Mouse (Mus musculus): ENCODE measurements at regions not wholly inside any gene's neighbourhood (a gene's known extent, or its start where the extent isn't known, plus 50 kb on each side); places are given as distances from the start of the nearest gene placed in this dataset.

DNA sequence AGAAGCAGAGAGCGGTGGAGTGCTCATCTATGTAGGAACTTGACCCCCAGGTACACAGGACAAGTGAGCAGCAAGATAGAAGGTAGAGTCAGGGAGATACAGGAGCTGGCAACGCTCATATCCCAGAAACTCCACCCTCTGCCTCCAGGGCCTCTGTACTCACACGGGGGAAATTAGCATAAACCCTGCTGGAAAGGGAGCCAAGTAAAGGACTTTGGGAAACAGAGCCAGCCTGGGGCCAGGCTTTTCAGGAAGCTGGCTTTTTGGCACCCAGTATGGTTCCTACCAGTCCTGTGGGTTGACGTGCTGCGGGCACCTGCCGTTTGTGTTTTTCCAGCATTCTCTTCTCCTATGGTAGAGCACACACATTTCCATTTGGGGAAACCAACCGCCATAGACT, 128.2 kb upstream of the Hmga2 start:
- TF ChIP-seq POLR2A (IDR thresholded peaks at IDR 0.05; ENCODE audit: borderline replicate concordance, extremely low read depth, insufficient read depth, insufficient read length, poor library complexity, severe bottlenecking) (no peak), CTCF (IDR thresholded peaks at IDR 0.05; ENCODE audit: borderline replicate concordance, extremely low read depth, insufficient read depth, insufficient read length) (no peak)
- DNase-seq (ENCODE audit: low read depth) = peak; percentile 74

DNA sequence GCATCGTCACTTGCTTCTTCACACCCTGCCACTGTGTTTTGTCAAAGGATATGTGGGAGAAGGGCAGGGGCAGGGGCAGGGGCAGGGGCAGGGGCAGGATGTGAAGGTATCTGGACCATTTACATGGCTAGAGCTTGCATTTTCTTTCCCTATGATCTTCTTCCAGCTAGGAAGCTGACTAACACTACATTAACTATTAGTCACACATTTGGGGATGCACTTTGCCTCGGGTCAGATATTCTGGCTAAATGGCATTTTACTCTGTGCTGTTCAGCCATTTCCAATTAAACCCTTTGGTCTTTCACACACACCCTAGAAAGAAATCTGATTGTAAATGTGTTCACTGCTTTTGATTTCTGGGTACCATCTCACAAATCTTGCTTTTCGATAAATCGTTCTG, 126.9 kb upstream of the Hmga2 start:
- no peak for DNase-seq (ENCODE audit: low read depth)
- TF ChIP-seq CTCF (IDR thresholded peaks at IDR 0.05; ENCODE audit: borderline replicate concordance, extremely low read depth, insufficient read depth, insufficient read length) (no peak), POLR2A (IDR thresholded peaks at IDR 0.05; ENCODE audit: borderline replicate concordance, extremely low read depth, insufficient read depth, insufficient read length, poor library complexity, severe bottlenecking) (no peak)

DNA sequence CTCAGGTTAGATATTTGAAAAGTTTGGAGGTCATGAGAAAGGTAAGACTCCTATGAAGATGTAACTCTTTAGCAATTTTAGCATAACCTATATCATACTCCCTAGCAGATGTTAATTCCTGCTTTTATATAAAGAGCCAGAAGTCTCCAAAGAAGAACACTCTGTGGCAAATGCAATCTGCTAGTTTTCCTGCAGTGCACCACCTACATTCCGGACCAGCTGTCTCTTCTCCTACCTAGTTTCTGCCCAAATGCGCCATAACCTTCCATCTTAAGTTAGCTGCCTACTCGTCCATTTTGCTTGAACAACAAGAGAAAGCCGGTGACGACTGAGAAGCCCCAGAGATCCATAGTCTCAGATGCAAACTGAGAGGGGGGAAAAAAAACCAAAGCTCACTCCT, 124.5 kb upstream of the Hmga2 start:
- no peak for DNase-seq (ENCODE audit: low read depth)
- TF ChIP-seq POLR2A (IDR thresholded peaks at IDR 0.05; ENCODE audit: borderline replicate concordance, extremely low read depth, insufficient read depth, insufficient read length, poor library complexity, severe bottlenecking) = no peak
- no peak for TF ChIP-seq CTCF (IDR thresholded peaks at IDR 0.05; ENCODE audit: borderline replicate concordance, extremely low read depth, insufficient read depth, insufficient read length)

DNA sequence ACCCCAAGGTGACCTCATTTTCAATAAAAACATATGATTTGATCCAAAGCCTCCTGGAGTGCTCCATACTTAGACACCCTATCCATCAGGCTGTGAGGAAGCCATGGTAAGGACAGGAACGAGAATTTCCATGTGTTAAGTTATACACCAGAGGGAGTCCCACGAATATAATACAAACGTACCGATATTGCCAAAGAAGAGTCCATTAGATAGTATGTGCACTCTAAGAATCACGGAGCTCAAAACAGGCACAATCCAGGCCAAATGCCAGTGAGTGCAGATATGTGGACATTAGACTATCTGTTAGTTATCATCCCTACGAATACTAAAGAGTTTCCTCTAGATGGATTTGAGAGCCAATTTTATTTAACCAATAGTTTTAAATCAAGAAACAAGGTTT, 123.3 kb upstream of the Hmga2 start:
- TF ChIP-seq POLR2A (IDR thresholded peaks at IDR 0.05; ENCODE audit: borderline replicate concordance, extremely low read depth, insufficient read depth, insufficient read length, poor library complexity, severe bottlenecking) (no peak), CTCF (IDR thresholded peaks at IDR 0.05; ENCODE audit: borderline replicate concordance, extremely low read depth, insufficient read depth, insufficient read length) (no peak)
- DNase-seq (ENCODE audit: low read depth) = no peak

DNA sequence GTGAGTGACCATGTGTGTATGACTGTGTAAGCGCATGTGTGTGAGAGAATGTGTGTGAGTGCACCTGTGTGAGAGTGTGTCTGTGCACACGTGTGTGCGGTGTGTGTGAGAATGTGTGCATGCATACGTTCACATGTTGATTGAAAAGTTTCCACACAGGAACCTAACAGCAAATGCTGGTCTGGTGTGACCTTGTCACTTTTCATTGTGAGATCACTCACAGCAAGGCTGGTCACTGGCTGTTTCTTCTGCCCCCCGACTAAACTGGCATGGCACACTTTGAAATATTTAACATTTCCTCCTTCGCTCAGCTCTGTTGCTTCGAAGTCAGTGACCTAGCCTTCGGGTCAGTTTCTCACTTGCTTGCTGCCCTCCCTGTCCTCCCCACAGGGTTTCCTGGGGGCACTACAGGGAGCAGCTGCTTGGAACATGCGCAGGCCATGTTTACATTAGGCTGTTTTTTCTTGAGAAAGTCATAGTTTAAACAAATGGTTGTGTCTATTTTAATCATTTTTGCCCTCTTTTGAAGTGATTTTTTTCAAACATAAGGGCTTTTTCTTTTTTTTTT, 121.1 kb upstream of the Hmga2 start:
- no peak for DNase-seq (ENCODE audit: low read depth)
- TF ChIP-seq CTCF (IDR thresholded peaks at IDR 0.05; ENCODE audit: borderline replicate concordance, extremely low read depth, insufficient read depth, insufficient read length) (no peak), POLR2A (IDR thresholded peaks at IDR 0.05; ENCODE audit: borderline replicate concordance, extremely low read depth, insufficient read depth, insufficient read length, poor library complexity, severe bottlenecking) (no peak)

DNA sequence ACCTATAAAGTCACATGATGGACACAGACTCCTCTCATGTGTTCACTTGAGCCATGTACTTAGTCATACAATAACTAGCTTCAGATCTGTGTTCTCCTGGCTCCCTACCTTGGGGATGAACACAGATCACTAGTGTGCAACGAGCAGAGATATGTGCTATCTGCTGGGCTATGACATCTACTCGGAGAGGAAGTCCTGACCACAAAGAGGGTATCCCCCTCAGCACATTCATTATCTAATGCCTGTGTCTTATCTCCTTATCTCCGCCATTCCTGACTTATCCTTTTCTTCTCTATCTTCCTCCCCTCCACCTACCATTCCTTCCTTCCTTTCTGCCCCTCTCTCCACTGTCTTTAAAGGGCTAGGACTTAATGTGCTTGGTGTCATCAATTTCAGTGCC, 118.9 kb upstream of the Hmga2 start:
- no peak for TF ChIP-seq POLR2A (IDR thresholded peaks at IDR 0.05; ENCODE audit: borderline replicate concordance, extremely low read depth, insufficient read depth, insufficient read length, poor library complexity, severe bottlenecking)
- no peak for TF ChIP-seq CTCF (IDR thresholded peaks at IDR 0.05; ENCODE audit: borderline replicate concordance, extremely low read depth, insufficient read depth, insufficient read length)
- DNase-seq (ENCODE audit: low read depth) = no peak

DNA sequence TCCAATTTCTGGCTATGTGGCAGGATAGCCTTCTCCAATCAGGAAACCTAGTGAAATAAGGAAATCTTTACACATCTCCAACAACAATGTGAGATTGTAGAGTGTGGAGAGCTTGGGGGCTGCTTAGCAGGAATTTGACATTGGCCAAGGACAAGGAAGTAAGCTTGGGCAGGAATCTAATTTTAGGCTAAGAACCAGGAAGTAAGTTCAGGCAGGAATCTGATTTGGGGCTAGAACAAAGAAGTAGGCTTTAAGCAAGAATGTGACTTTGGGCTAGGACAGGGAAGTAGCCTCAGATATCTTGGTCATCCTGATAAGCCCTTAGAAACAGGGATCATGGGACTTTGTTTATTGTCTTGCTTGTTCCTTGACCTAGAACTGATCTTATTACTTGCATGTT, 117.6 kb upstream of the Hmga2 start:
- no peak for TF ChIP-seq CTCF (IDR thresholded peaks at IDR 0.05; ENCODE audit: borderline replicate concordance, extremely low read depth, insufficient read depth, insufficient read length)
- no peak for TF ChIP-seq POLR2A (IDR thresholded peaks at IDR 0.05; ENCODE audit: borderline replicate concordance, extremely low read depth, insufficient read depth, insufficient read length, poor library complexity, severe bottlenecking)
- DNase-seq (ENCODE audit: low read depth) = no peak

DNA sequence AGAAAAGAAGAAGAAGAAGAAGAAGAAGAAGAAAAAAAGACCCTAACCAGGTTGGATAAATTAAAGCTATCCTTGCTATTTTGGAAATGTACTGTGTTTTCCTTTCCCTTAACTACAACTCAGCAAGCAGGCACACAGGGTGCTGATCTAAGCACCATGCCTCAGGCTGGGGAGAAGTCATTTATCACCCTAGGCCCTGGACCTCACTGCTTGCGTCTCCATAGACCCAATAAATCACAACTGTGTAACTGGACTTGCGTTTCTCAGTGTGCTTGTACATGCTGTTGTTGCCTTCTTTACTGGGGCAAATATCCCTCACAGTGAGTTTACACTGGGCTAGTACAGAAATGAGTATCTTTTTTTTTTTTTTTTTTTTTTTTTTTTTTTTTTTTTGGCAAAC, 113.4 kb upstream of the Hmga2 start:
- no peak for DNase-seq (ENCODE audit: low read depth)
- TF ChIP-seq CTCF (IDR thresholded peaks at IDR 0.05; ENCODE audit: borderline replicate concordance, extremely low read depth, insufficient read depth, insufficient read length) (no peak), POLR2A (IDR thresholded peaks at IDR 0.05; ENCODE audit: borderline replicate concordance, extremely low read depth, insufficient read depth, insufficient read length, poor library complexity, severe bottlenecking) (no peak)

DNA sequence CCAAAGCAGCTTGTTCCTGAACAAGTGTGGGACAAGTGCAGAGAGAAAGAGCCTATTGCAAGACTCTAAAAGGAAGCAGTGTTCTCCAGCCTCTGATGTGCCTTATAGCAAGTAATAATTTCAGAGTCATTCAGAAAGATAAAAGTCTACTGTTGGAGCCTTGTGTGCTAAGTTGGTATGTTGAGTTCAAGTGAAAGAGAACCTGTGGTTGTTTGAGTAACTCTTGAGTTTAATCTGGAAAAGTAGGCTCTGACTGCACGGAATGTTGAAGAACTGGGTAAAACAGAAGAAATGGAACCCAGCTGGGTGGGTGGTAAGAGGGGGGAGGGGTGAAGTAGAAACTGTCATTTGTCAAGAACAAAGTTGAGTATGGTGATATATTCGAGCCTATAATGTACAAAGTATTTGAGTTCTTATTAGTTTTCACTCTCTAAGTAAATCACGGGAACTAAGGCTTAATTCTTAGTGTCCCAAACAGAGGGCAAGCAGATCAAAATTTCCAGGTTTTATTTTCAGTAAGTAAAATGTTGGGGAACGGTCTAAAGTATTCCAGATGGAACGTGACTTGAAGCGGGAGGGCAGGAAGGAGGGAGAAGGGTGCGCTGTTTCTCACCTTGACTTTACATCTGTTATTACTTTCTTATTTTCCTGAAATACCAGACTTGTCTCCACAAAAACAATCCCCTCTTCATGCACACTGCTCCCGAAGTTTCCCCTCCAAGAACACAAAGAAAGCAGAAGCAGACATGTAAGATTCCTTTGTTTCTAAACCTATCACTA, 111.8 kb upstream of the Hmga2 start:
- no peak for TF ChIP-seq POLR2A (IDR thresholded peaks at IDR 0.05; ENCODE audit: borderline replicate concordance, extremely low read depth, insufficient read depth, insufficient read length, poor library complexity, severe bottlenecking)
- no peak for TF ChIP-seq CTCF (IDR thresholded peaks at IDR 0.05; ENCODE audit: borderline replicate concordance, extremely low read depth, insufficient read depth, insufficient read length)
- no peak for DNase-seq (ENCODE audit: low read depth)

DNA sequence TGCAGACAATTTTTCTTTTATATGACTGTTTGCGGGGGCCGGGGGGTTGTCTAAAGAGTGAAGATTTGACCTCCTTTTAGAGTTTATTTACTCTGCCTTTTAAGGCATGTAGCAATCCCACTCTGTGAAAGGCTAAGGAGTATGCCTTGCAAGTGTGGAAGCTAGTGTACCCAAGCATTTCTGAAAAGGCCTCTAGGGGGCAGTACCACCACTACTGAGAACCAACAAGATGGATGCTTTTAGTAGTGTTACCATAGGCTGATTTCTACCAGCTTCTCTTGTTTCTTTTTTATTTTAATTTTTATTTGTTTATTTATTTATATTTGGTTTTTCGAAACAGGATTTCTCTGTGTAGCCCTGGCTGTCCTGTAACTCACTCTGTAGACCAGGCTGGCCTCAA, 110.9 kb upstream of the Hmga2 start:
- DNase-seq (ENCODE audit: low read depth) = peak; percentile 54
- TF ChIP-seq POLR2A (IDR thresholded peaks at IDR 0.05; ENCODE audit: borderline replicate concordance, extremely low read depth, insufficient read depth, insufficient read length, poor library complexity, severe bottlenecking) (no peak), CTCF (IDR thresholded peaks at IDR 0.05; ENCODE audit: borderline replicate concordance, extremely low read depth, insufficient read depth, insufficient read length) (peak; percentile 40; the same call in 1 of the 2 replicates)

DNA sequence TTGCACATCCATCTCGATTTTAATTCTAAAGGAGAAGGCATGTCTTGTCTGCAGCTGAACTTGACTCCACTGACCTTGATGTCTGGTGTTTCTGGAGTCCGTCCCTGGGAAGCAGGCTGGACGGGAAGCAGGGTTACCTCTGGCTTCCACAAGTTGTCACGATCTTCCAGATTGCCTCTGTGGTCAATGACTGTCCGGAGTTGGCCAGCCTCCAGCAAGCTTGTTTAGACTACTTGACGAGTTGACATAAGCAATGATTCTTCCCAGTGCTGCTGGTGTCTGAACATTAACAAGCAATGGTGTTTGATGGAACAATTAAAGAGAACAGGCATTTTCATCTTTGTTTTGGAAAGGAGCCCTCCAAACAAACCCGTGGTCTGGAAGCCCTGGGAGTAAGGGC, 106.2 kb upstream of the Hmga2 start:
- DNase-seq (ENCODE audit: low read depth) = peak; percentile 23
- TF ChIP-seq CTCF (IDR thresholded peaks at IDR 0.05; ENCODE audit: borderline replicate concordance, extremely low read depth, insufficient read depth, insufficient read length) (no peak), POLR2A (IDR thresholded peaks at IDR 0.05; ENCODE audit: borderline replicate concordance, extremely low read depth, insufficient read depth, insufficient read length, poor library complexity, severe bottlenecking) (no peak)

DNA sequence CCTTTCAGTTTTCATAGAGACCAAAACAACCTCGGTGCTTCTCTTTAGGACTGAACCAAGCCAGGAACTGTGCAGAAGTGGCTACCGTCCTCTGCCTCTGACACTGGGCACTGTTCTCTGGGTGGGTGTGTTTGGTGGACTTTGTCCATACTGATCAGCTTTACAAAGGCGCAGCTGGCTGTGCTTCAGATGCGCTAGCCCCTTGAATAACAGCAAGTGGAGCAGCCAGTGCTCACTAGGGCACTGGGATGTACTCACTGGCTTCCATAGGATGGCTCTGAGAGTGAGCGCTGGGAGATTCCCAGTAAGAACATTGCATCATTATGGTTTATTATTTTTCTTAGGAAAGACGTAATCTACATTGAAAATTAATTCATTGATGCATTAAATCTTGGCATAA, 105.3 kb upstream of the Hmga2 start:
- TF ChIP-seq CTCF (IDR thresholded peaks at IDR 0.05; ENCODE audit: borderline replicate concordance, extremely low read depth, insufficient read depth, insufficient read length) = no peak
- no peak for TF ChIP-seq POLR2A (IDR thresholded peaks at IDR 0.05; ENCODE audit: borderline replicate concordance, extremely low read depth, insufficient read depth, insufficient read length, poor library complexity, severe bottlenecking)
- peak; percentile 81 for DNase-seq (ENCODE audit: low read depth)
